Mouse (Mus musculus): ENCODE measurements around the gene Sncg. TPM values are rescaled to one million over a fixed set of nuclear protein-coding genes. Genes with fewer than 3 reads are reported as not detected.
"Not testable (repeated sequence)": the region's sequence is repeated elsewhere in the genome, so short reads cannot be mapped to it uniquely, and the experiment has no call there.

Sncg gene
- total RNA-seq, 4 experiments from 2014 or later = 19.1 to 206 (median 82.2) TPM

- DNase-seq = no peak
Measured at GRCm38 (mm10) chr14:34370203-34370602, 4.4 kb downstream of the Sncg start.

- DNase-seq = no peak
Measured at GRCm38 (mm10) chr14:34365147-34365507, 9.5 kb downstream of the Sncg start.

- DNase-seq = not testable (repeated sequence)
Measured at GRCm38 (mm10) chr14:34364254-34365146, 10.1 kb downstream of the Sncg start.

GRCm38 (mm10) chr14:34363490-34364253, 10.9 kb downstream of the Sncg start:
- peak; percentile 87 for DNase-seq

GRCm38 (mm10) chr14:34362726-34363445, 11.7 kb downstream of the Sncg start:
- peak; percentile 78 for DNase-seq

GRCm38 (mm10) chr14:34362135-34362534, 12.5 kb downstream of the Sncg start:
- no peak for DNase-seq

- DNase-seq = no peak
Measured at GRCm38 (mm10) chr14:34360251-34360650, 14.3 kb downstream of the Sncg start.

- DNase-seq = no peak
Measured at GRCm38 (mm10) chr14:34359676-34360244, 14.8 kb downstream of the Sncg start.

GRCm38 (mm10) chr14:34357671-34358455, 16.7 kb downstream of the Sncg start:
- DNase-seq = no peak

- DNase-seq = no peak
Measured at GRCm38 (mm10) chr14:34355301-34355700, 19.3 kb downstream of the Sncg start, which contains the start of gene Fam25c. TSS of gene Fam25c (minus strand) at chr14:34355433.

GRCm38 (mm10) chr14:34354456-34354855, 20.1 kb downstream of the Sncg start:
- DNase-seq = no peak

- DNase-seq = no peak
Measured at GRCm38 (mm10) chr14:34353326-34353725, 21.3 kb downstream of the Sncg start.

GRCm38 (mm10) chr14:34352523-34352922, 22.1 kb downstream of the Sncg start:
- no peak for DNase-seq

GRCm38 (mm10) chr14:34351660-34352059, 22.9 kb downstream of the Sncg start:
- no peak for DNase-seq

GRCm38 (mm10) chr14:34349007-34349406, 25.6 kb downstream of the Sncg start:
- DNase-seq = no peak

- DNase-seq = no peak
Measured at GRCm38 (mm10) chr14:34348301-34348700, 26.3 kb downstream of the Sncg start.

- DNase-seq = no peak
Measured at GRCm38 (mm10) chr14:34347084-34347483, 27.5 kb downstream of the Sncg start.

GRCm38 (mm10) chr14:34345771-34346566, 28.6 kb downstream of the Sncg start:
- DNase-seq = no peak

- no peak for DNase-seq
Measured at GRCm38 (mm10) chr14:34344361-34344760, 30.2 kb downstream of the Sncg start.

- no peak for DNase-seq
Measured at GRCm38 (mm10) chr14:34343078-34343477, 31.5 kb downstream of the Sncg start.

GRCm38 (mm10) chr14:34341993-34342392, 32.6 kb downstream of the Sncg start:
- DNase-seq = no peak
